Mouse (Mus musculus) forebrain, embryonic 11.5 days (tissue): Measurements from ENCODE around the gene Hdac6. TPM values are rescaled to one million over a fixed set of nuclear protein-coding genes. Genes with fewer than 3 reads are reported as not detected.

Experiments used
- polyA plus RNA-seq: library from polyadenylated mRNA; unstranded; fragments of >200 nt; fragmentation: Nextera tagmentation; extraction: Ambion mirVana; gene quantifications from 2 replicates; pipeline ENCODE4 v1.2.1, GENCODE M21; 2014

Hdac6 gene
- polyA plus RNA-seq, 1 experiment from 2014 or later: 69.4 TPM

Other genes with a start within 250 kb of the Hdac6 start
- 14.2 and 17.2 TPM in 2 replicates for gene Wdr45, start 233.6 kb downstream of the Hdac6 start, polyA plus RNA-seq
- gene Gm45208, start 225.6 kb downstream of the Hdac6 start, polyA plus RNA-seq: 0.55 TPM in 1 of 2 replicates, not detected in the other
- 88.7 and 94.0 TPM in 2 replicates for gene Praf2, start 219.4 kb downstream of the Hdac6 start, polyA plus RNA-seq
- gene Ccdc120, start 197.0 kb downstream of the Hdac6 start, polyA plus RNA-seq: 22.8 and 27.8 TPM in 2 replicates
- gene Tfe3, start 185.3 kb downstream of the Hdac6 start, polyA plus RNA-seq: 23.6 and 24.8 TPM in 2 replicates
- 56.2 and 57.2 TPM in 2 replicates for gene Gripap1, start 158.1 kb downstream of the Hdac6 start, polyA plus RNA-seq
- gene Kcnd1, start 125.6 kb downstream of the Hdac6 start, polyA plus RNA-seq: 1.2 and 1.4 TPM in 2 replicates
- 37.3 and 37.6 TPM in 2 replicates for gene Otud5, start 106.5 kb downstream of the Hdac6 start, polyA plus RNA-seq
- gene Pim2, start 69.6 kb downstream of the Hdac6 start, polyA plus RNA-seq: 10.7 TPM in 2 replicates
- gene Slc35a2, start 63.9 kb downstream of the Hdac6 start, polyA plus RNA-seq: 10.9 and 12.6 TPM in 2 replicates
- gene Pqbp1, start 48.6 kb downstream of the Hdac6 start, polyA plus RNA-seq: 141 and 144 TPM in 2 replicates
- gene Timm17b, start 48.5 kb downstream of the Hdac6 start, polyA plus RNA-seq: 161 and 188 TPM in 2 replicates
- not detected in 2 replicates for gene Gm10491, start 40.1 kb downstream of the Hdac6 start, polyA plus RNA-seq
- not detected in 2 replicates for gene Gm10490, start 38.3 kb downstream of the Hdac6 start, polyA plus RNA-seq
- 18.0 and 23.4 TPM in 2 replicates for gene Pcsk1n, start 28.1 kb downstream of the Hdac6 start, polyA plus RNA-seq
- not detected in 2 replicates for gene Eras, start 19.3 kb downstream of the Hdac6 start, polyA plus RNA-seq
- 5.4 and 5.6 TPM in 2 replicates for gene Gata1, start 30.2 kb upstream of the Hdac6 start, polyA plus RNA-seq
- not detected in 2 replicates for gene Glod5, start 70.6 kb upstream of the Hdac6 start, polyA plus RNA-seq
- gene Suv39h1, start 126.9 kb upstream of the Hdac6 start, polyA plus RNA-seq: 96.1 and 99.7 TPM in 2 replicates
- gene Was, start 142.6 kb upstream of the Hdac6 start, polyA plus RNA-seq: 0.12 and 0.51 TPM in 2 replicates
- gene Wdr13, start 185.0 kb upstream of the Hdac6 start, polyA plus RNA-seq: 26.6 and 27.4 TPM in 2 replicates
- gene Rbm3, start 198.0 kb upstream of the Hdac6 start, polyA plus RNA-seq: 466 and 494 TPM in 2 replicates
- gene Tbc1d25, start 228.3 kb upstream of the Hdac6 start, polyA plus RNA-seq: 13.5 and 13.9 TPM in 2 replicates
- 24.5 and 25.2 TPM in 2 replicates for gene Ebp, start 245.6 kb upstream of the Hdac6 start, polyA plus RNA-seq